In the genomic region with DNA sequence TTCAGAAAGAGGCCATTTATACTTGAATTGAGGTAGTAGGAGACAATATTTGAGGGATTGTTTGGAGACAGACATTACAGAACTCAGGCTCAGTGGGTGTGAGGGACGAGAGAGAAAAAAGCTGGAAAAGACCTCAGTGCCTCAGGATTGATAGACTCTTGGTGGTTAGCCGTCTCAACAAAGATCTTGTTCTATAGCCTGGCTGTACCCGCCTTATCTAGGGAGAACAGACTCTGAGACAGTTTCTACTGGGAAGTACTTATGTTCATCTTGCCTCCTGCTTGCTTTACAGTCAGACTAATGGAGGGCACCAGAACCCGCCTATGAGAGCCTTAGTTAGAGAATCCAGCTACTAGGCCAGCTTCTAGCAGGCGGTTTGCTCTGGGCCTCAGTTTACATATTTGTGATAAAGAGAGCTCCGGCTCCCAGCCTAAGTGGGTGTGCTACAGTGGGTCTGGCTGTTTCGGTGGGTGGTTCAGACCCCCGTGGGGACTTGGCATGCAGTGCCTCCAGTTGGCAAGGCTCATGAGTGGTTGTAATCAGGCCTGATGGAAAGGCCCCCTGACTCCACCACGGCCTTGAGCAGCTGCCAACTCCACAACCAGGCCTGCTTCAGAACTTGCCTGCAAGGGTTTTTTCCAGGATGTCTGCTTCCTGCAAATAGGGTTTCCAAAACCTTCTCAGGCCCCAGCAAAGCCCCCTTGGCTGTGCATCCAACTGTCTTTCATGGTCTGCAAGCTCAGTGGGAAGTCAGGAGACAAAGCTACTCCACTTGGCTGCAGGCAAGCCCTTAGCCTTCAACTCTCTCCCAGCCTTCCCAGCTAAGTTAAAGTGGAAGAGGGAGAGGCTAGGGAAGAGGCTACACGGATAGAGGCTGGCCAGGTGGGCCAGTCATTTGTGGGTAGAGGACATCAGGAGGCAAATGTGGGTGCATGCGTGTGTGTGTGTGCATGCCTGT, we compare ENCODE assay signal across 8 mouse cellular contexts.
DNase-seq lines count a peak whose midpoint lies in the region; ATAC-seq and TF ChIP-seq lines count a peak whose summit lies in the region.

No protein-coding gene starts in this region.

- WGBS in forebrain, postnatal 0 days: 60% methylated on average over 11 of the region's 11 CpGs

- H3K9me3 ChIP-seq in forebrain, postnatal 0 days (ENCODE audit: low read length): no peaks in the 10 kb centered on the region

- TF ChIP-seq CTCF in forebrain, postnatal 0 days (IDR thresholded peaks at IDR 0.05; ENCODE audit: low read depth): no peak

- no peak overlapping the region for H3K4me2 ChIP-seq in forebrain, postnatal 0 days (ENCODE audit: low read depth)

- 0 out of 2 replicates have a peak, but pooled peaks cover 11% of the 10 kb centered on the region for H3K4me1 ChIP-seq in forebrain, postnatal 0 days (ENCODE audit: insufficient read depth)

- no peaks in the 10 kb centered on the region for H3K27me3 ChIP-seq in forebrain, postnatal 0 days (ENCODE audit: insufficient read depth, low read length)

- no peak overlapping the region for H3K9ac ChIP-seq in forebrain, postnatal 0 days

- ATAC-seq in forebrain, postnatal 0 days: peak; percentile 19; the same call in 1 of the 2 replicates
- ATAC-seq in megakaryocyte progenitor cell, adult 5-6 weeks (replicated peaks; ENCODE audit: poor library complexity): peak; percentile 85
- no peak for ATAC-seq in frontal cortex, adult (ENCODE audit: low TSS enrichment)

- no peak overlapping the region for H3K4me3 ChIP-seq in forebrain, postnatal 0 days (ENCODE audit: low read depth, low read length)

- no peaks in the 10 kb centered on the region for H3K36me3 ChIP-seq in forebrain, postnatal 0 days (ENCODE audit: insufficient read depth)

- peak overlapping the region; percentile 45; the same call in 1 of the 2 replicates for H3K27ac ChIP-seq in forebrain, postnatal 0 days (ENCODE audit: low read depth, low read length)

- peak; percentile 49 to 53 for DNase-seq in kidney, postnatal 4 days
- no peak for DNase-seq in kidney, postnatal 14 days
- DNase-seq in adrenal gland, postnatal 36 days: peak; percentile 81
- DNase-seq in forebrain, postnatal 0 days: peak; percentile 50
- no peak for DNase-seq in frontal cortex, postnatal 14 days (ENCODE audit: low spot score in 2 of 2)
- DNase-seq in retina, embryonic 14.5 days (ENCODE audit: low spot score): no peak

Comparison
In these comparisons a context has a peak if more than half of its experiments do, and no peak if none do; other contexts are left out.
1. DNase-seq: peak in kidney, postnatal 4 days (2 of 2), adrenal gland, postnatal 36 days (2 of 2) and forebrain, postnatal 0 days (single experiment); none in kidney, postnatal 14 days (single experiment), frontal cortex, postnatal 14 days (0 of 2) and retina, embryonic 14.5 days (single experiment).